Mouse (Mus musculus) G1E (cell line): Measurements from ENCODE around the gene Ppp2r3a.

Experiments
- CTCF ChIP-seq: IDR thresholded peaks from 2 replicates; pipeline ENCODE4 v1.5.1; 2012; ENCODE audit warnings: low read depth, low read length, inconsistent platforms, mixed read lengths
- GATA1 ChIP-seq: IDR thresholded peaks from 2 replicates; pipeline ENCODE4 v1.6.1; 2012; ENCODE audit warnings: borderline replicate concordance, low read length, inconsistent platforms, mixed read lengths
- GATA2 ChIP-seq: IDR thresholded peaks from 2 replicates; pipeline ENCODE4 v1.6.1; 2012; ENCODE audit warnings: low read depth, low read length, inconsistent platforms, borderline replicate concordance
- POLR2AphosphoS5 ChIP-seq: IDR thresholded peaks from 2 replicates; pipeline ENCODE4 v1.6.1; 2012; ENCODE audit warnings: low read depth, low read length, inconsistent platforms; ENCODE audit not compliant: insufficient replicate concordance
- TAL1 ChIP-seq: conservative IDR thresholded peaks from 2 replicates; pipeline ENCODE4 v1.6.1; 2012; ENCODE audit warnings: low read depth, low read length, inconsistent platforms, mixed read lengths

DNA sequence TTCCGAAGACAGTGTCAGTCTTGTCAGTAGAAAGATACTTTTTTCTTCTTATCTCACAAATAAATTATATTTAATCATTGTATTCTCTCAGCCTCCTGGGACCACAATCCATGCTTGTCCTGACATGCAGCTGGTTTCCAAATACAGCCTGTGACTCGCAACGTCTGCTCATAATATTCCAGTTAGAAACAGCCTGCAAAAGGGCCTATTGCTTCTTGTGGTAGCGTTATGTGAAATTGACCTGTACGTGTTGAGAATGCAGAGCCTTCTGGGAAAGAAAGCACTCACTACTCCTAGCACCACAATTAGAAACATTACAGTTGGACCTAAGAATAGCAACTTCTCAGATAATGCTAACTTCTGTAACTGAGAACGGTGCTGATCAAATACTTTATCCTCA lies 52.8 kb downstream of the Ppp2r3a start:
- TF ChIP-seq GATA1 (no peak), CTCF (no peak), TAL1 (no peak), GATA2 (no peak), POLR2AphosphoS5 (no peak)
